Mouse (Mus musculus) adrenal gland, postnatal 10 days (tissue): Measurements from ENCODE around the gene Actr5. TPM values are rescaled to one million over a fixed set of nuclear protein-coding genes. Genes with fewer than 3 reads are reported as not detected.

ENCODE experiments used
- DNase-seq: peaks from one replicate; pipeline ENCODE4 v3.0.0; 2021; ENCODE audit warnings: mixed read lengths
- total RNA-seq, 2 experiments: library from RNA; stranded (reverse); gene quantifications; 2 replicates each; pipeline ENCODE4 v1.2.3; 2021

The Actr5 gene
- total RNA-seq, 2 experiments from 2014 or later: 10.7 to 12.7 TPM

- DNase-seq: peak; percentile 73
Observed at GRCm38 (mm10) chr2:158667022-158667670, 42.5 kb downstream of the Actr5 start.

DNA sequence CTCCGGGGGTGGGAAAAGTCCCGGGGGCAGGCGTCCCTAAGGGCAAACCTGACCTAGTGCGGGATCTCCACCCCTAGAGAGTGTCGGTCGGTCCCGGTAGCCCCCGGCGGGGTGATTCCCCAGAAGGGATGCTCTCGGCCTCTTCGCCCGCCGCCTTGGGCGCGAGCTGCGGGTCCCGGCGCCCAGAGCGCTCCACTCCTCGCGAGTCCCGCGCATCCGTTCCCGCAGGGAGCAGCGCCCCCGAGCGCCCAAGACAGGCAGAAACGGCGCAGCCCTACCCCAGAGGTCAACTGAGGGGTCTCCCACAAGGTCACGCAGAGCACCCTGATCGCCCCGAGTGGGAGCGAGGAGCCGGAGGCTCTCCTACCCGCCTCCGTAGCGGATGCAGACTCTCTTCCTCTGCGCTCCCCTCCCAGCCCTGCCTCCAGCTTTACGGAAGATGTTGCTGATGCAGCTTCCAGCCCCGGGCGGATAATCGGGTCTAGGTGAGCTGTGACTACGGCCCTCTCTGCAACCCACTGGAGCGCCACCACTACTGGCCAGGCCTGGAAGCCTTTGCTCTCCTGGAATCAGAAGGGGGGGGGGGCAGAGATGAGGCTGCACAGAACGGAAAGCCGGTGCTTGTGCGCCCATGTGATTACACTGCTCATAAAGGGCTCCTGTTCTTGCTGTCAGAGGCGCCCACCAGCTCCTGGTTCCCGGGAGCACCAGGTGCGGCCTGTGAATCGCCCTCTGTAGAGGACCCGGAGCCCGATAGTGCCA is 43.2 kb downstream of the Actr5 start:
- peak; percentile 50 for DNase-seq

GRCm38 (mm10) chr2:158668433-158669010 is 43.8 kb downstream of the Actr5 start:
- no peak for DNase-seq

- no peak for DNase-seq
Observed at GRCm38 (mm10) chr2:158669199-158670195, 44.8 kb downstream of the Actr5 start.

- DNase-seq: no peak
Observed at GRCm38 (mm10) chr2:158670571-158670970, 45.9 kb downstream of the Actr5 start.

DNA sequence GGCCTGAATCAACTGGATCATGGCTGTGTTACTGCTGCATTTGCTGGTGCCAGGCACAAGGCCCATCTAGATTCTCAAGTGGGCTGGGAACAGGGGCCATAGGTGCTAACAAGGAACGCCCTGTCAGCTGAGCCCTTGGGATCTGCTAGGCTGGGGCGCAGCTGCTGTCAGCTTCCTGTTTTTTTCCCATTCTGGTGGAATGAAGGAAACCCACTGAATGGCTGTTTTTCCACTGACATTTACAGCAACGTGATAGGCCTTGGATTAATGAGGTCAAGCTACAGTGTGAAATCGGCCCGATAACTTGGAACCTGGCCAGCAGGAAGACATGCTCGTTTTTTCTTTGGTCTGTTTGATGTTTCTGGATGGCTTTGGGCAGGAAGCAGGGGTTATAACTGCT is 48.1 kb downstream of the Actr5 start:
- DNase-seq: peak; percentile 68

GRCm38 (mm10) chr2:158673493-158673892 is 48.8 kb downstream of the Actr5 start:
- no peak for DNase-seq

DNA sequence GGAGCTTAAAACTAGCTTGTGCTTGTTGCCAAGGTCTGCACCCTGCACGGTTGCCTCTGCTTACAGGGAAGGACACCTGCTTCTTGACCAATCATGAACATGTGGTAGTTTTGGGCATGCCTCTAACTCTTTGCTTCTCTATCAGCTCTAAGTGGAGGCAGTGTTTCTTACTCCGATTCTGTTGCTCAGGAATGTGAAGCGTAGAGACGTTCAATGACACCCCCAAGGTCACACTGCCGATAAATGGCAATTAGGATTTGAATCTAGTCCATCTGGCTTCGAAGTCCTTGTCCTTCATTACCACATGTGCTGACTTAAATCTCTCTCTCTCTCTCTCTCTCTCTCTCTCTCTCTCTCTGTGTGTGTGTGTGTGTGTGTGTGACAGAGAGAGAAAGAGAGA is 49.4 kb downstream of the Actr5 start:
- DNase-seq: no peak

DNA sequence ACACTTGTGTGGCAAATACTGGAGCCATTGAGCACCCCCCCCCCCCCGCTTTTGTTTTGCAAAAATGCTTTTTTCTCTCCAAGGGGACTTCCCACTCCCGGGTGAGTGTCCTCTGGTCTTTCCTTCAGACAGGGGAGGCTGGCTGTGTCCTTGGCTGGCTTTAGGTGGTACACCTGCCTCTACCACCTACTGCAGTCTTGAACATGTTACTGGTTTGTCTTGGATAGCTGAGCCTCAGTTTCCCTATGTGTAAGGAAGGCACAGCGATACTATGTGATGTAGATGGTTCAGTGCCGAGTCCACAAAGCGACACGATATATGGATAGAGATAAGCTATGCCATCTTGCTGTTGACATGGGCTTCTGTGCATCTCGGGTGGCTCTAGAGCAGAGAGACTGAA is 50.1 kb downstream of the Actr5 start:
- no peak for DNase-seq

GRCm38 (mm10) chr2:158675161-158675560 is 50.5 kb downstream of the Actr5 start:
- no peak for DNase-seq

GRCm38 (mm10) chr2:158675907-158676533 is 51.3 kb downstream of the Actr5 start:
- no peak for DNase-seq

DNA sequence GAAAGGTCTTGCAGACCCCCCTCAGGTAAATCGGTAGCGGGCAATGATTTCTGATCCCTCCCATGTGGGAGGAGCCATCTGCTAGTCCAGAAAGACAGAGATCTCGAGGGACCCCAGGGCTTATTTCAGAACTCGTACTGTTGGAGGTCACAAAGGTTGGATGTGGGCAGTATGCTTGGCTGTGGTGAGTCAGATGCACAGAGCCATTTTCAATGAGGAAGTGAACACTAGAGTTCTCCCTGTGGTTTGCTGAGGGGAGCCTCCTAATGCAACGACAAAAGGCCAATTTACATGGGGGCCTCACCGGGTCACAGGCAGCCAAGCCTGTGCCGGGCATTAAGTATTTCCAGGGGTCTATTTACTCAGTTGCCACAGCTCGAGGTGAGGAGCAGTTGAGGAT is 53.3 kb downstream of the Actr5 start:
- no peak for DNase-seq

DNA sequence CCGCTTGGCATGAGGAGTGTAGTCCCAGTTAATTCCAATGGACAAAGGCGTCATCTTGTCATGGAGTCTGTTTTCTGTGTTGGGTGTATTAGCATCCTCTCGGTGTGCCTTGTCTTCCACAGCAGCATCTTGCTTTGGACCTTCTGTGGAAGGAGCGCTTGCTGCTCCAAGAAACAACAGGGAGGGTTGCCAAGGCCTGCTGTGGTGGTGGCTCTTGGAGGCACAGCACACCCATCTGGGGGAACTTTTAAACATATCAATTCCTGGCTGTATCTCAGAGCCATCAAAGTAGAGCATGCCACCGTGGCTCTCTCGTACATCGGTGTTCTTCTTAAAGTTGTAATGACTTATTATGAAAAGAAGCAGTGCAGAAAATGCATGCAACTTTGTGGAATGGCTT is 54.4 kb downstream of the Actr5 start:
- no peak for DNase-seq

- DNase-seq: no peak
Observed at GRCm38 (mm10) chr2:158680357-158680889, 55.7 kb downstream of the Actr5 start.

DNA sequence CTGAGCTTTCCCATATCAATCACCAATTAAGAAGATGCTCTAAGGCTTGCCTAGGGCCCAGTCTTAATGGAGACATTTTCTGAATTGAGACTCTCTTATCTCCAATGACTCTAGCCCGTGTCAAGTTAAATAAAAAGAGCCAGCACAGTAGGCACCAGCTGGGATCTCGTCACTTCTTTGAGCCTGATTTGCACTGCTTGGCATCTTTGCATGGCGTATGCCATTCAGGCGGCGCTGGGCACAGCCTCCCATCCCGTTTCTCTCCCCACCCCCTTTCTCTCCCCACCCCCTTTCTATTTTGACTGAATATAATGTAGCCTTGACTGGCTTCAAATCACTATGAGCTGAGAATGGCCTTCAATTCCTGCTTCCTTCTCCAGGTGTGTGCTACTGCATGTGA is 57.0 kb downstream of the Actr5 start:
- DNase-seq: no peak

DNA sequence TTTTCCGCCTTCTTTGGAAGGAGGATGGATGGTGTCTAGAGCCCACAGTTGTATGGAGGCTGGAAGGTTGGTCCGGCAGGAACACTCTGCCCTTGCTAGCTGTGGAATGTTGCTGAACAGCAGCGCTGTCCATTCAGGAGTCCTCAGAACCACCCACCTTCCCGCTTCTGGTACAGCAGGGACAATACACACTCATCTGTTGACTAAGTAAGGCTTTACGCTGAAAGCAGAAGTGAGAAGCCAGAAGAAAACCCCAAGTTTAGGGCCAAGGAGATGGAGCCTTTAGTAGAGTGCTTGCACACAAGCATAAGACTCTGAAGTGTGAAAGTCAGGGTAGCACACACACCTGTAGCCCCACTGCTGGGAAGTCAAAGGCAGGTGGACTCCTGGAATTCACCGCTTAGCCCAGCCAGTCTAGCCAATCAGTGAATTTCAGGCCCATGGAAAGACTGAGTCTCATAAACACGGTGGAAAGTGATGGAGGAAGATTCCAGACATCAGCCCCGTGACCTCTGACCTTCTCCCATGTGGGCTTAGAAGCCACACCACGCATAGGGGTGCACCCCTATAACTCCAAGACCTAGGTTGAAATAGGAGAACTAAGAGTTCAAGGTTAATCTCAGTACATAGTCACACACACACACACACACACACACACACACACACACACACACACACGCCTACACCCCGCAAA is 57.8 kb downstream of the Actr5 start:
- no peak for DNase-seq

GRCm38 (mm10) chr2:158683038-158683413 is 58.3 kb downstream of the Actr5 start:
- no peak for DNase-seq

- no peak for DNase-seq
Observed at GRCm38 (mm10) chr2:158684247-158684843, 59.7 kb downstream of the Actr5 start.

DNA sequence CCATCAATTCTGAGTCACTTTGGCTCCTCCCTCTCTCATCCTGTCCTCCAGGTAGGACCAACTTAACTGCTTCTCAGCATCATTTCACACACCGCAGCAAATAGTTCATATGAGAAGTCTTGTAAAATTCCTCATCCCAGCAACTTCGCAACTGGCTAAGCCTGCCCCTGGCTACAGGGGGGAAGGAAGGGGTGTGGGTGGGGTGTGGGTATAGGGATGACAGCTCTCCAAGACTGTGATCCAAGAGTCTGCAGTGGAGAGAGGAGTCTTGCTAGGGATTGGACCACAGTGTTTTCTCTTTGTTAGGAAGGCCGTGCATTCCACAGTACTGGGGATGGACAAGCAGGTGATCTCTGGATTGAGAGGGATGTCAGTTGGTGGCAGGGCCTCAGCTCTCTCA is 60.2 kb downstream of the Actr5 start:
- DNase-seq: no peak

GRCm38 (mm10) chr2:158686394-158686793 is 61.7 kb downstream of the Actr5 start:
- DNase-seq: no peak
